Mouse (Mus musculus): Measurements from ENCODE around the gene Snapc4.

The Snapc4 gene

GRCm38 (mm10) chr2:26372396-26372795 lies 8.1 kb downstream of the Snapc4 start:
- DNase-seq (ENCODE audit: low read depth) = no peak

- no peak for DNase-seq (ENCODE audit: low read depth)
Observed at GRCm38 (mm10) chr2:26368572-26368971, 11.9 kb downstream of the Snapc4 start.

GRCm38 (mm10) chr2:26367911-26368310 lies 12.5 kb downstream of the Snapc4 start:
- no peak for DNase-seq (ENCODE audit: low read depth)

- DNase-seq (ENCODE audit: low read depth) = no peak
Observed at GRCm38 (mm10) chr2:26364738-26365465, 15.6 kb downstream of the Snapc4 start.

GRCm38 (mm10) chr2:26363481-26363880 lies 17.0 kb downstream of the Snapc4 start:
- DNase-seq (ENCODE audit: low read depth) = no peak

GRCm38 (mm10) chr2:26362991-26363390 lies 17.5 kb downstream of the Snapc4 start:
- DNase-seq (ENCODE audit: low read depth) = no peak

- no peak for DNase-seq (ENCODE audit: low read depth)
Observed at GRCm38 (mm10) chr2:26360772-26361171, 19.7 kb downstream of the Snapc4 start, which contains the start of gene Card9. TSS of gene Card9 (minus strand) at chr2:26360918.

- no peak for DNase-seq (ENCODE audit: low read depth)
Observed at GRCm38 (mm10) chr2:26359983-26360382, 20.5 kb downstream of the Snapc4 start.

- no peak for DNase-seq (ENCODE audit: low read depth)
Observed at GRCm38 (mm10) chr2:26358667-26359320, 21.7 kb downstream of the Snapc4 start.

- DNase-seq (ENCODE audit: low read depth) = no peak
Observed at GRCm38 (mm10) chr2:26357484-26357883, 23.0 kb downstream of the Snapc4 start.

- no peak for DNase-seq (ENCODE audit: low read depth)
Observed at GRCm38 (mm10) chr2:26356678-26357077, 23.8 kb downstream of the Snapc4 start.

GRCm38 (mm10) chr2:26356231-26356630 lies 24.2 kb downstream of the Snapc4 start:
- no peak for DNase-seq (ENCODE audit: low read depth)

GRCm38 (mm10) chr2:26354401-26354800 lies 26.1 kb downstream of the Snapc4 start:
- DNase-seq (ENCODE audit: low read depth) = no peak

- no peak for DNase-seq (ENCODE audit: low read depth)
Observed at GRCm38 (mm10) chr2:26353066-26353980, 27.1 kb downstream of the Snapc4 start.

- no peak for DNase-seq (ENCODE audit: low read depth)
Observed at GRCm38 (mm10) chr2:26352291-26352910, 28.1 kb downstream of the Snapc4 start.

GRCm38 (mm10) chr2:26351358-26352290 lies 28.8 kb downstream of the Snapc4 start, which contains the start of gene Dnlz:
TSS of gene Dnlz (minus strand) at chr2:26352110.
- peak; percentile 82 for DNase-seq (ENCODE audit: low read depth)

- DNase-seq (ENCODE audit: low read depth) = no peak
Observed at GRCm38 (mm10) chr2:26348241-26348640, 32.2 kb downstream of the Snapc4 start.

- no peak for DNase-seq (ENCODE audit: low read depth)
Observed at GRCm38 (mm10) chr2:26342609-26343490, 37.6 kb downstream of the Snapc4 start.

- no peak for DNase-seq (ENCODE audit: low read depth)
Observed at GRCm38 (mm10) chr2:26342044-26342443, 38.4 kb downstream of the Snapc4 start.

- DNase-seq (ENCODE audit: low read depth) = no peak
Observed at GRCm38 (mm10) chr2:26341510-26341981, 38.9 kb downstream of the Snapc4 start.
